22 mouse cellular contexts compared by ENCODE assay signal in the genomic region with DNA sequence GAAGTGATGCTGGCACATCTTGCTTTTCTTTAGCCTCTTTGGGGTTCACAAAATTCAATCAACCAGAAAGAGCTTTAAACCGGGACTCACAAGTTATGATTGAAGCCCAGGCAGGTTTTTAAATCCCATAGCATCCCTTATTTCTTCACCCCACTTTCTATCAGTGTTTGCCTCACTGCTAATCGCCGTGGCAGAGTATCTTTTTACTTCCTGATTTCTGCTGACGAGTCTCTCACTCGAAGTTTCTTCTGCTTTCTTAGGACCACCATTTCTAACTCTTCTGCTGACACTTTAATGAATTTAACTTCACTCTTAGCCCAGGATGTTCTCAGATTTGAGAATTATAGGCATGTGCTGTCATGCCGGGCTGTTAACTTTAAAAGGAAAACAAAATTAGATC.
"Had no signal": no experiment of that assay in that cellular context is flagged by ENCODE, and none has a peak within 500 bp of the region (broad histone marks: within the 10 kb centered on the region; RNA-seq: fewer than 3 reads in every experiment).

No protein-coding gene starts in this region.

- ATAC-seq: liver, embryonic 12.5 days; midbrain, embryonic 15.5 days had no signal

- H3K36me3 ChIP-seq: kidney, embryonic 15.5 days; limb, embryonic 10.5 days; limb, embryonic 13.5 days; liver, embryonic 12.5 days; liver, embryonic 15.5 days; lung, embryonic 15.5 days; midbrain, embryonic 12.5 days; midbrain, embryonic 15.5 days; neural tube, embryonic 12.5 days; neural tube, embryonic 15.5 days; stomach, embryonic 15.5 days had no signal

- DNase-seq: kidney, adult 18-20 months; kidney, postnatal 10 days; kidney, postnatal 36 days; liver; lung, adult 18-20 months; lung, postnatal 10 days; lung, postnatal 36 days; right cerebral cortex, adult 18-20 months; right cerebral cortex, postnatal 14 days; right cerebral cortex, postnatal 4 days; thymus, postnatal 25 days had no signal

- H3K27me3 ChIP-seq: kidney, embryonic 15.5 days; limb, embryonic 13.5 days; liver, embryonic 12.5 days; liver, embryonic 15.5 days; lung, embryonic 15.5 days; midbrain, embryonic 12.5 days; midbrain, embryonic 15.5 days; neural tube, embryonic 12.5 days; neural tube, embryonic 15.5 days; stomach, embryonic 15.5 days had no signal

- H3K4me2 ChIP-seq: kidney, embryonic 15.5 days; limb, embryonic 13.5 days; liver, embryonic 12.5 days; liver, embryonic 15.5 days; lung, embryonic 15.5 days; midbrain, embryonic 12.5 days; midbrain, embryonic 15.5 days; neural tube, embryonic 12.5 days; neural tube, embryonic 15.5 days; stomach, embryonic 15.5 days had no signal

- H3K27ac ChIP-seq: kidney, embryonic 15.5 days; limb, embryonic 10.5 days; limb, embryonic 13.5 days; liver, embryonic 12.5 days; liver, embryonic 15.5 days; lung, embryonic 15.5 days; midbrain, embryonic 12.5 days; midbrain, embryonic 15.5 days; neural tube, embryonic 12.5 days; neural tube, embryonic 15.5 days; stomach, embryonic 15.5 days had no signal

- H3K9me3 ChIP-seq: kidney, embryonic 15.5 days; limb, embryonic 10.5 days; limb, embryonic 13.5 days; liver, embryonic 12.5 days; liver, embryonic 15.5 days; lung, embryonic 15.5 days; midbrain, embryonic 12.5 days; midbrain, embryonic 15.5 days; neural tube, embryonic 15.5 days; stomach, embryonic 15.5 days had no signal

- H3K4me1 ChIP-seq: kidney, embryonic 15.5 days; limb, embryonic 10.5 days; limb, embryonic 13.5 days; midbrain, embryonic 15.5 days; neural tube, embryonic 12.5 days; neural tube, embryonic 15.5 days; stomach, embryonic 15.5 days had no signal

- H3K9ac ChIP-seq: kidney, embryonic 15.5 days; limb, embryonic 13.5 days; liver, embryonic 12.5 days; liver, embryonic 15.5 days; lung, embryonic 15.5 days; midbrain, embryonic 12.5 days; midbrain, embryonic 15.5 days; neural tube, embryonic 12.5 days; neural tube, embryonic 15.5 days; stomach, embryonic 15.5 days had no signal

- H3K4me3 ChIP-seq: kidney, embryonic 15.5 days; limb, embryonic 10.5 days; limb, embryonic 13.5 days; liver, embryonic 12.5 days; liver, embryonic 15.5 days; lung, embryonic 15.5 days; midbrain, embryonic 12.5 days; midbrain, embryonic 15.5 days; neural tube, embryonic 12.5 days; neural tube, embryonic 15.5 days; stomach, embryonic 15.5 days had no signal
